Mouse (Mus musculus) myocyte (in vitro differentiated cells): ENCODE measurements around the gene Axin2.

ENCODE experiments used
- CEBPB ChIP-seq: IDR thresholded peaks from 2 replicates; pipeline ENCODE4 v1.6.1; 2011; ENCODE audit warnings: mild to moderate bottlenecking, moderate library complexity; ENCODE audit not compliant: poor library complexity, insufficient read depth, severe bottlenecking
- MAX ChIP-seq: IDR thresholded peaks from one replicate; pipeline ENCODE4 v1.6.1; 2011; ENCODE audit warnings: low read depth, mild to moderate bottlenecking, control low read depth
- POLR2A ChIP-seq: IDR thresholded peaks from one replicate; pipeline ENCODE4 v1.6.1; 2011; ENCODE audit warnings: low read depth, mild to moderate bottlenecking, control low read depth, moderate library complexity; ENCODE audit not compliant: insufficient read length
- TCF12 ChIP-seq: IDR thresholded peaks from one replicate; pipeline ENCODE4 v1.6.1; 2011; ENCODE audit warnings: mild to moderate bottlenecking, control low read depth; ENCODE audit not compliant: poor library complexity, insufficient read depth, severe bottlenecking

- TF ChIP-seq TCF12 (no peak), CEBPB (no peak), MAX (no peak), POLR2A (no peak)
These were observed 13.7 kb downstream of the Axin2 start for GRCm38 (mm10) chr11:108933835-108934234.
